Mouse (Mus musculus) liver, embryonic 14.5 days (tissue): ENCODE measurements around the gene Fxyd3. TPM values are rescaled to one million over a fixed set of nuclear protein-coding genes. Genes with fewer than 3 reads are reported as not detected.

ENCODE experiments used
- ATAC-seq: fragments of 200-750 bp; cut with Nextera tagmentation; 2 replicates; pipeline ENCODE4 v1.8.0; 2017; ENCODE audit warnings: moderate number of reproducible peaks, mild to moderate bottlenecking, moderate library complexity; ENCODE audit not compliant: insufficient read depth
- DNase-seq, 3 experiments: peaks; one replicate each; pipeline ENCODE4 v3.0.0-alpha.2; 2012 to 2013; ENCODE audit warnings: low read depth in 3 of 3, low spot score in 3 of 3
- H3K27ac ChIP-seq: fragments of 300-500 bp; sonication (generic); 2 replicates; pipeline ENCODE4 v1.5.1; 2014; ENCODE audit warnings: moderate library complexity, mild to moderate bottlenecking, control low read depth, inconsistent platforms
- H3K27me3 ChIP-seq: fragments of 300-500 bp; sonication (generic); 2 replicates; pipeline ENCODE4 v1.6.1; 2014; ENCODE audit warnings: mild to moderate bottlenecking, low read length, moderate library complexity; ENCODE audit not compliant: control insufficient read depth, insufficient read depth
- H3K36me3 ChIP-seq: fragments of 300-500 bp; sonication (generic); replicated peaks from 2 replicates; pipeline ENCODE4 v1.6.1; 2014; ENCODE audit warnings: low read depth; ENCODE audit not compliant: control insufficient read depth, insufficient read depth
- H3K4me1 ChIP-seq, 2 experiments: fragments of 200-500 bp in 1 of 2; fragments of 300-500 bp in 1 of 2; sonication (generic) in 1 of 2; replicated peaks; 2 replicates each; pipeline ENCODE4 v1.6.1; 2012 to 2014; ENCODE audit warnings: antibody characterized with exemption in 1 of 2, inconsistent platforms in 1 of 2, low read length in 1 of 2; ENCODE audit not compliant: control insufficient read depth in 2 of 2, insufficient read depth in 2 of 2
- H3K4me2 ChIP-seq: fragments of 300-500 bp; sonication (generic); 2 replicates; pipeline ENCODE4 v1.6.1; 2014; ENCODE audit warnings: low read depth, mild to moderate bottlenecking, control low read depth, moderate library complexity
- H3K4me3 ChIP-seq, 2 experiments: fragments of 200-500 bp in 1 of 2; fragments of 300-500 bp in 1 of 2; sonication (generic) in 1 of 2; 2 replicates each; pipeline ENCODE4 v1.5.1; 2012 to 2014; ENCODE audit warnings: low read depth in 2 of 2, low read length in 2 of 2, mild to moderate bottlenecking in 2 of 2, control low read depth in 1 of 2, inconsistent platforms in 1 of 2, moderate library complexity in 1 of 2; ENCODE audit not compliant: insufficient read depth in 1 of 2
- H3K9ac ChIP-seq: fragments of 300-500 bp; sonication (generic); replicated peaks from 2 replicates; pipeline ENCODE4 v1.6.1; 2014; ENCODE audit warnings: mild to moderate bottlenecking, control low read depth, moderate library complexity
- H3K9me3 ChIP-seq: fragments of 300-500 bp; sonication (generic); 2 replicates; pipeline ENCODE4 v1.6.1; 2016; ENCODE audit warnings: low read length, mixed read lengths; ENCODE audit not compliant: control insufficient read depth
- CTCF ChIP-seq: IDR thresholded peaks from 2 replicates; pipeline ENCODE4 v1.5.1; 2016; ENCODE audit warnings: antibody characterized with exemption, low read depth, control low read depth
- EP300 ChIP-seq: IDR thresholded peaks from 2 replicates; pipeline ENCODE4 v1.6.1; 2016; ENCODE audit warnings: antibody characterized with exemption, low read depth
- WGBS: fragments of 180-500 bp; shearing (Covaris S2); extraction: QIAGEN DNeasy Blood & Tissue Kit; methylation state at CpG from one replicate; pipeline ENCODE4 v1.1.7; 2014; ENCODE audit not compliant: insufficient replicate concordance; 5-methylcytosine and 5-hydroxymethylcytosine counted together
- polyA plus RNA-seq, 2 experiments: library from polyadenylated mRNA; depleted of rRNA in 1 of 2; stranded (reverse) in 1 of 2; unstranded in 1 of 2; fragments of >200 nt; fragmentation: Nextera tagmentation in 1 of 2; extraction: Ambion mirVana in 1 of 2; gene quantifications; 2 replicates each; pipeline versions ENCODE4 v1.2.1 to v1.2.3; 2012 to 2014

Gene Fxyd3
- polyA plus RNA-seq, 2 experiments, result 0.54 to 0.86 TPM

GRCm38 (mm10) chr7:31100786-31101185, 24.3 kb upstream of the Fxyd3 start:
- no peak for TF ChIP-seq EP300
- no peak for TF ChIP-seq CTCF
- no peak for ATAC-seq
- no peaks in the 10 kb centered on the region for H3K4me1 ChIP-seq
- no peak for DNase-seq
- H3K27me3 ChIP-seq, result no peaks in the 10 kb centered on the region
- H3K9ac ChIP-seq, result no peak overlapping the region
- 53% methylated on average over 14 of the region's 14 CpGs for WGBS
- no peaks in the 10 kb centered on the region for H3K9me3 ChIP-seq
- H3K36me3 ChIP-seq, result no peaks in the 10 kb centered on the region
- no peak overlapping the region for H3K4me2 ChIP-seq
- no peak overlapping the region for H3K4me3 ChIP-seq
- no peak overlapping the region for H3K27ac ChIP-seq

- Histone ChIP-seq H3K27ac (no peak overlapping the region), H3K4me3 (no peak overlapping the region), H3K27me3 (no peaks in the 10 kb centered on the region), H3K9ac (no peak overlapping the region), H3K36me3 (no peaks in the 10 kb centered on the region), H3K9me3 (no peaks in the 10 kb centered on the region), H3K4me1 (no peaks in the 10 kb centered on the region), H3K4me2 (no peak overlapping the region)
- DNase-seq (no peak), ATAC-seq (no peak)
- TF ChIP-seq EP300 (no peak), CTCF (peak; percentile 44)
- 59% methylated on average over 6 of the region's 6 CpGs for WGBS
These were observed 23.1 kb upstream of the Fxyd3 start for GRCm38 (mm10) chr7:31099612-31099982.

DNA sequence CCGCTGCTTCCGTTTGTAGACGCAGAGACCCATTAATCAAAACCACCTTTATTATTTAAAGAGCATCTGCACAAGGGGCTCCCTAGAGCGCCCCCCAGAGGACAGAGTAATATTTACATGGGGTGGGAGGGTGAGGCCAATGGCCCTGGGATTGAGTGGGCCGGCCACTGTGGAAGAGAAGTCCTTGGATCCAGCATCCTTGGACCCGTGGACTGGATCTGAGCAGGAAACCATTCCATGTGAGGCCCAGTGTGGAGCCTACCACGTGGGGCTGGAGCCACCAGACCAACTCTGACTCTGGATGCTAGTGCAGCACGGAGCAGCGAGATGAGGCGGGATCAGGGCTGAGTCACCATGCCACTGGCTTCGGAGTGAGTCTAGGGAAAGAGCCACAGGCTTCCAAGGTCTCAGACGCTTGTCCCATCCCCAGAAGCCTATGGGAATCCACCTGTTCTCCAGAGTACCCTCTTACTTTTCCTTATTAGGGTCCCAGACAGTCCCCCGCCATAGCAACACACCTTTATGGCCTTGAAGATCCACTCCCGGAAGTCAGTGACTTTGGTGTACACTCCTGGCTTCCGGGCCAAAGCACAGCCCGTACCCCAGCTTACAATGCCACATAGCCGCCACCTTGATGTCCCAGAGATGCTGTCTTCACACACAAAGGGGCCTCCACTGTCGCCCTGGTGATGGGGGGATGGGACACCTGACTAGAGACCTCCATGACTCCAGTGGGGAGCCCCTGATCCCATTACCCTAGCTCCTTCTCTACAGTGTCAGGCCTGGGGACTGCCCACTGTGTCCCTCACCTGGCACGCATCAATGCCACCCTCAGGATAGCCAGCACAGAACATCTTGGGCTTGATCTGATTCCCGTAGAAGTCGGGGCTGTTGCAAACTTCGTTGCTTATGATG, 22.4 kb upstream of the Fxyd3 start:
- Histone ChIP-seq H3K4me3 (no peak overlapping the region), H3K4me1 (no peaks in the 10 kb centered on the region), H3K27ac (no peak overlapping the region), H3K36me3 (no peaks in the 10 kb centered on the region), H3K4me2 (no peak overlapping the region), H3K27me3 (no peaks in the 10 kb centered on the region), H3K9ac (no peak overlapping the region), H3K9me3 (no peaks in the 10 kb centered on the region)
- no peak for ATAC-seq
- DNase-seq, result no peak
- WGBS, result 65% methylated on average over 22 of the region's 22 CpGs
- TF ChIP-seq EP300, result no peak
- TF ChIP-seq CTCF, result peak; percentile 30; the same call in 1 of the 2 replicates

DNA sequence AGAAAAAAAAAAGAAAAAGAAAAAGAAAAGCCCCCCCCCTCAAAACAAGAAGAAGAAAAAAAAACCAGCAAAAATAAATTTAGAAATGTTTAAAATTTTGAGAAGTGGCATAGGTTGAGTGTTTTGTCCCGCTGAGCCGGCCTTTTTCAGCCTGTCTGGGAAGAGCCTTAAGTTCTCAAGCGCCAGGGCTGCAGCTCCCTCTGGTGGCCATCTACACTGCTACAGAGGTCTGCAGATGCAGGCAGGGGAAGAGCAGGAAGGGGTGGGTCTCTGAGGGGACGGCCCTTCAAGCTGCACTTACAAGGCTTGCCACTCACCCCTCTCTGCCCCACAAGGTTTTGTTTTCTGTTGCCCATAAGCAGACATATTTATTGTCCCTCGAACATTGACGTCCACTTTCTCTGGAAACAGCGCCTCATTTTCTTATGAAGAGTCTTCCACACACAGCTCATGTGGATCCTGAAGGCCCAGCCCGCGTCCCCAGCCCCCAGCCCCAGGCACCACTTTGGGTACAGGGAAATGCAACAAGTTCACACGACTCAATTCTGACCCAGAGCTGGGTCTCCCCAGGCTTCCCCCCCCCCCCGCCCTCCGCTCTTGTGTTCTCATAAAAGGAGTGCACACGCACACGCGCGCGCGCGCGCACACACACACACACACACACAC, 21.2 kb upstream of the Fxyd3 start:
- no peak overlapping the region; a peak in 1 of 4 replicates for H3K4me3 ChIP-seq
- ATAC-seq (peak; percentile 72; the same call in 1 of the 2 replicates), DNase-seq (peak; percentile 49 to 63 (median 60))
- no peaks in the 10 kb centered on the region for H3K9me3 ChIP-seq
- H3K4me1 ChIP-seq, result no peaks in the 10 kb centered on the region
- no peaks in the 10 kb centered on the region for H3K27me3 ChIP-seq
- no peak overlapping the region for H3K27ac ChIP-seq
- H3K36me3 ChIP-seq, result no peaks in the 10 kb centered on the region
- no peak overlapping the region for H3K9ac ChIP-seq
- H3K4me2 ChIP-seq, result peak overlapping the region; percentile 41; the same call in 1 of the 2 replicates
- 43% methylated on average over 20 of the region's 20 CpGs for WGBS
- TF ChIP-seq CTCF, result peak; percentile 90
- no peak for TF ChIP-seq EP300
